Mouse (Mus musculus) hindbrain, embryonic 11.5 days (tissue): ENCODE measurements around the gene Rgl1. TPM values are rescaled to one million over a fixed set of nuclear protein-coding genes. Genes with fewer than 3 reads are reported as not detected.
A peak's percentile ranks its signal among the peaks of the same experiment; 100 is the strongest.

Experiments
- ATAC-seq: fragments of 200-750 bp; cut with Nextera tagmentation; 2 replicates; pipeline ENCODE4 v1.8.0; 2017; ENCODE audit warnings: mild to moderate bottlenecking, moderate TSS enrichment, moderate library complexity; ENCODE audit not compliant: low FRiP score
- DNase-seq: peaks from one replicate; pipeline ENCODE4 v3.0.0-alpha.2; 2015; ENCODE audit warnings: low spot score
- H3K27ac ChIP-seq: fragments of 300-500 bp; sonication (generic); 2 replicates; pipeline ENCODE4 v1.5.1; 2014; ENCODE audit warnings: mild to moderate bottlenecking, low read depth, low read length
- H3K27me3 ChIP-seq: fragments of 300-500 bp; sonication (generic); 2 replicates; pipeline ENCODE4 v1.6.1; 2014; ENCODE audit warnings: mild to moderate bottlenecking, low read length, moderate library complexity, mixed read lengths; ENCODE audit not compliant: control insufficient read depth, insufficient read depth
- H3K36me3 ChIP-seq: fragments of 300-500 bp; sonication (generic); 2 replicates; pipeline ENCODE4 v1.6.1; 2014; ENCODE audit warnings: mild to moderate bottlenecking, low read length, moderate library complexity, mixed read lengths; ENCODE audit not compliant: control insufficient read depth, insufficient read depth
- H3K4me1 ChIP-seq: fragments of 300-500 bp; sonication (generic); replicated peaks from 2 replicates; pipeline ENCODE4 v1.6.1; 2014; ENCODE audit warnings: low read length, mixed read lengths; ENCODE audit not compliant: control insufficient read depth, insufficient read depth
- H3K4me2 ChIP-seq: fragments of 300-500 bp; sonication (generic); replicated peaks from 2 replicates; pipeline ENCODE4 v1.6.1; 2014; ENCODE audit warnings: mild to moderate bottlenecking, low read depth, low read length
- H3K4me3 ChIP-seq: fragments of 300-500 bp; sonication (generic); 2 replicates; pipeline ENCODE4 v1.5.1; 2014; ENCODE audit warnings: low read depth, low read length
- H3K9ac ChIP-seq: fragments of 300-500 bp; sonication (generic); 2 replicates; pipeline ENCODE4 v1.6.1; 2014; ENCODE audit warnings: low read depth, low read length
- H3K9me3 ChIP-seq: fragments of 300-500 bp; sonication (generic); 2 replicates; pipeline ENCODE4 v1.6.1; 2016; ENCODE audit warnings: low read length; ENCODE audit not compliant: control insufficient read depth
- WGBS: fragments of 180-500 bp; shearing (Covaris S2); extraction: QIAGEN DNeasy Blood & Tissue Kit; methylation state at CpG from one replicate; pipeline ENCODE4 v1.1.7; 2014; 5-methylcytosine and 5-hydroxymethylcytosine counted together
- polyA plus RNA-seq: library from polyadenylated mRNA; unstranded; fragments of >200 nt; fragmentation: Nextera tagmentation; extraction: Ambion mirVana; gene quantifications from 2 replicates; pipeline ENCODE4 v1.2.1, GENCODE M21; 2014

Gene Rgl1
- polyA plus RNA-seq, 1 experiment from 2014 or later = 26.6 TPM

GRCm38 (mm10) chr1:152640195-152640981 is 125.8 kb downstream of the Rgl1 start:
- Histone ChIP-seq H3K27ac (no peak overlapping the region), H3K9me3 (no peaks in the 10 kb centered on the region), H3K9ac (no peak overlapping the region), H3K27me3 (no peaks in the 10 kb centered on the region), H3K4me3 (no peak overlapping the region), H3K4me2 (no peak overlapping the region), H3K36me3 (no peaks in the 10 kb centered on the region), H3K4me1 (no peaks in the 10 kb centered on the region)
- WGBS = 80% methylated on average over 11 of the region's 11 CpGs
- DNase-seq (no peak), ATAC-seq (no peak)

GRCm38 (mm10) chr1:152639344-152639743 is 126.8 kb downstream of the Rgl1 start:
- DNase-seq = no peak
- H3K4me1 ChIP-seq = no peaks in the 10 kb centered on the region
- H3K27me3 ChIP-seq = no peaks in the 10 kb centered on the region
- no peak overlapping the region for H3K9ac ChIP-seq
- 89% methylated on average over 7 of the region's 7 CpGs for whole genome bisulfite sequencing
- no peak overlapping the region for H3K4me3 ChIP-seq
- no peak overlapping the region for H3K27ac ChIP-seq
- no peak overlapping the region for H3K4me2 ChIP-seq
- ATAC-seq = no peak
- no peaks in the 10 kb centered on the region for H3K9me3 ChIP-seq
- no peaks in the 10 kb centered on the region for H3K36me3 ChIP-seq

DNA sequence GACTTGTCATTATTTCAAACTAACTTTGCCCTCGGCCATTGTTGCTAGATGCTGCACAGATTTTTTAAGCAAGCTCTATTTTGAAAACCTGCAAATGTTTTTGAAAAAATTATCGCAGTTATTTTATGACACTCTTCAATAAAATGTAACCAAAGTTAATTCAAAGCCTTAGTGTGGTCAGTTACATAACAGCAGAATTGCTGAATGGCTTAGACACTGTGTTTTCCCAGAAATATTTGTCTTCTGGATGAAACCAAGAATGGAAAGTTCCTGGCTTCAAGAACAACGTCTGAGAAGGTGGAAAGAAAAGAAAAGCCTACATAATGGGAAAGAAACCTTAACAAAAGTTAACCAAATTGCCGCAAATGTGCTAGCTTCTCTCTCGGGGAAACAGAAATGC is 131.5 kb downstream of the Rgl1 start:
- H3K36me3 ChIP-seq = no peaks in the 10 kb centered on the region
- H3K27me3 ChIP-seq = no peaks in the 10 kb centered on the region
- WGBS = 73% methylated on average over 5 of the region's 5 CpGs
- no peak overlapping the region for H3K27ac ChIP-seq
- DNase-seq = no peak
- no peak overlapping the region for H3K4me2 ChIP-seq
- H3K9ac ChIP-seq = no peak overlapping the region
- H3K4me3 ChIP-seq = no peak overlapping the region
- ATAC-seq = no peak
- no peaks in the 10 kb centered on the region for H3K4me1 ChIP-seq
- no peaks in the 10 kb centered on the region for H3K9me3 ChIP-seq

DNA sequence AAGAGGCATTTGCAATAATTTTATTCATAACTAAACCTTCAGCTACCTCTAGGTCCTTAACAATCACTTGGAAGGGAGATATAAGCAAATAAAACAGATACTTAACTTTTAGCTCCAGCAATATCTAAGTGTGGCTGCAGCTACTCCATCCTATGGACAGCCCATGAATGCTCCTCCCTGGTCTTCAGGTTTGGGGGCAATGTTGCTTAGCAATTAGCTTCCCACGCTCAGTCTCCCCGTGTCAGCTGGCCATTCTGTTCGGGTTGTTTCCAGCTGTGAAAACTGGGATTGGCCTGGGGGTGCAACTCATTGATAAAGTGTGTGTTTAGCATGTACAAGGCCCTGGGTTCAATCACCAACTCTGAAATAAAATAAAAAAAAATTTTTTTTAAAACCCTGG is 136.4 kb downstream of the Rgl1 start:
- no peak overlapping the region for H3K27ac ChIP-seq
- 0 out of 2 replicates have a peak, but pooled peaks cover 4% of the 10 kb centered on the region for H3K4me1 ChIP-seq
- no peak overlapping the region for H3K4me2 ChIP-seq
- H3K4me3 ChIP-seq = no peak overlapping the region
- DNase-seq = peak; percentile 23
- H3K9me3 ChIP-seq = no peaks in the 10 kb centered on the region
- no peaks in the 10 kb centered on the region; the same call in 1 of the 2 replicates for H3K27me3 ChIP-seq
- ATAC-seq = 0 out of 2 replicates have a peak, but pooled peaks have one; percentile 51
- no peak overlapping the region for H3K9ac ChIP-seq
- WGBS = 16% methylated on average over 3 of the region's 3 CpGs
- H3K36me3 ChIP-seq = no peaks in the 10 kb centered on the region

DNA sequence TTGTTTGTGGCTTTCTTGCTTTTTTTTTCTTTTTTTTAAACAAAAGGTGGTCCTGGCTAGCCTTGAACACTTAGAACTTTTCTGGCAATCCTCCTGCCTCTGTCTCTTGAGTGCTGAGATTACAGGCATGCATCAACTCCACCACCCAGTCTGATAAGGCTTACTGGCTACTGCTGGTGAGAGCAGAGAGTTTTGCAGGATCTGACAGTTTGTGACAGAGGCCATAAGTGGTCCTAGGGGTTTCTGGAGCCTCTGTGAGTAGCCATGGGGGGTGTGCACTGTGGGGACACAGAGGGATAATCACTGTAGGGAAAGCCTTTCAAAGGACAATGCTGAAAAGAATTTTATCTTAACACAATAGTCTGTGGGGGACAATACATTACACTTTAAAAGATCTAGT is 140.5 kb downstream of the Rgl1 start:
- H3K4me1 ChIP-seq = peaks cover 6% of the 10 kb centered on the region
- DNase-seq = peak; percentile 22
- H3K27ac ChIP-seq = no peak overlapping the region
- no peaks in the 10 kb centered on the region for H3K9me3 ChIP-seq
- H3K4me3 ChIP-seq = no peak overlapping the region; the same call in 1 of the 2 replicates
- H3K9ac ChIP-seq = peak overlapping the region; percentile 65; the same call in 1 of the 2 replicates
- peak overlapping the region; percentile 59 for H3K4me2 ChIP-seq
- no peaks in the 10 kb centered on the region; the same call in 1 of the 2 replicates for H3K27me3 ChIP-seq
- H3K36me3 ChIP-seq = no peaks in the 10 kb centered on the region
- no peak for ATAC-seq

GRCm38 (mm10) chr1:152624644-152625454 is 141.3 kb downstream of the Rgl1 start:
- H3K4me1 ChIP-seq = peaks cover 6% of the 10 kb centered on the region
- no peaks in the 10 kb centered on the region for H3K9me3 ChIP-seq
- H3K4me2 ChIP-seq = peak overlapping the region; percentile 59
- ATAC-seq (peak; percentile 84), DNase-seq (peak; percentile 85)
- peak overlapping the region; percentile 65 for H3K9ac ChIP-seq
- H3K4me3 ChIP-seq = peak overlapping the region; percentile 55
- peak overlapping the region; percentile 77 for H3K27ac ChIP-seq
- H3K27me3 ChIP-seq = no peaks in the 10 kb centered on the region; the same call in 1 of the 2 replicates
- 0% methylated on average over 60 of the region's 61 CpGs for WGBS
- no peaks in the 10 kb centered on the region for H3K36me3 ChIP-seq

- H3K9me3 ChIP-seq = no peaks in the 10 kb centered on the region
- H3K27ac ChIP-seq = no peak overlapping the region
- H3K9ac ChIP-seq = peak overlapping the region; percentile 16; the same call in 1 of the 2 replicates
- H3K27me3 ChIP-seq = no peaks in the 10 kb centered on the region; the same call in 1 of the 2 replicates
- WGBS = 36% methylated on average over 12 of the region's 12 CpGs
- H3K36me3 ChIP-seq = no peaks in the 10 kb centered on the region
- peak overlapping the region; percentile 59 for H3K4me2 ChIP-seq
- ATAC-seq (no peak), DNase-seq (peak; percentile 27)
- H3K4me3 ChIP-seq = peak overlapping the region; percentile 55
- peaks cover 6% of the 10 kb centered on the region for H3K4me1 ChIP-seq
Observed at GRCm38 (mm10) chr1:152623375-152624270, 142.5 kb downstream of the Rgl1 start.

DNA sequence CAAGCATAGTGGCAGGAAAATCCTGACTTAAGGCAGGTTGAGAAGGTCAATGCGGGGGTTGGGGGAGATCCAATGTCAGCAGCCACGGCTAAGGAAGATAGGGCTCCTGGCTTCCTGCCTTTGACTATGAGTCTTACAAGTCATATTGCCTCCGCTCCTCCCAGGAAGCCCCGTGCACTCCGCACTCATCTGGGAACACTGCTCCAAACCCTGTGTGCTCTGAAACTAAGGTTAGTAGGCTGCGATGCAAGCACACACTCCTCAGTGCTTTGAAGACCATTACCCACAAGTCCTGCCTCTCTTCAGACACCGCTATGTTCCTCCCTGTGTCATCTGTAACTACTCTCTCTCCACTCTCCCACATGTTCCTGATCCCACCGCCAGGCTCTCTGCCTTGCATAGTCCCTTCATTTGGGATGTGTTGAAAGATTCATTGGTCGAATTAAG is 143.4 kb downstream of the Rgl1 start:
- Histone ChIP-seq H3K27ac (no peak overlapping the region), H3K4me2 (no peak overlapping the region)
- 73% methylated on average over 9 of the region's 9 CpGs for WGBS

More for the DNA sequence above, 143.4 kb downstream of the Rgl1 start:
- Histone ChIP-seq H3K27me3 (no peaks in the 10 kb centered on the region; the same call in 1 of the 2 replicates), H3K9me3 (no peaks in the 10 kb centered on the region), H3K9ac (no peak overlapping the region), H3K4me1 (peaks cover 6% of the 10 kb centered on the region), H3K4me3 (no peak overlapping the region), H3K36me3 (no peaks in the 10 kb centered on the region)
- no peak for DNase-seq
- no peak for ATAC-seq
